Mouse (Mus musculus): ENCODE data around the gene Gdpd2.

The Gdpd2 gene

GRCm38 (mm10) chrX:100729665-100730188 is at the start of gene Gdpd2:
Gene Gdpd2 (plus strand): TSS chrX:100729873.
- peak; percentile 10 for DNase-seq

GRCm38 (mm10) chrX:100686527-100686926 is 43.1 kb upstream of the Gdpd2 start:
- no peak for DNase-seq

GRCm38 (mm10) chrX:100687360-100688032 is 42.2 kb upstream of the Gdpd2 start:
- no peak for DNase-seq

GRCm38 (mm10) chrX:100688033-100688370 is 41.7 kb upstream of the Gdpd2 start:
- no peak for DNase-seq

GRCm38 (mm10) chrX:100696776-100697175 is 32.9 kb upstream of the Gdpd2 start:
- no peak for DNase-seq

GRCm38 (mm10) chrX:100708032-100708431 is 21.6 kb upstream of the Gdpd2 start:
- DNase-seq: no peak

GRCm38 (mm10) chrX:100716173-100716572 is 13.5 kb upstream of the Gdpd2 start:
- no peak for DNase-seq

GRCm38 (mm10) chrX:100728947-100729346 is 726 bp upstream of the Gdpd2 start:
- DNase-seq: peak; percentile 11

- DNase-seq: no peak
Measured at GRCm38 (mm10) chrX:100730266-100730665, 593 bp downstream of the Gdpd2 start.

- DNase-seq: no peak
Measured at GRCm38 (mm10) chrX:100734359-100734758, 4.7 kb downstream of the Gdpd2 start.

- peak; percentile 64 for DNase-seq
Measured at GRCm38 (mm10) chrX:100738918-100739317, 9.2 kb downstream of the Gdpd2 start.

GRCm38 (mm10) chrX:100739443-100739842 is 9.8 kb downstream of the Gdpd2 start:
- DNase-seq: peak; percentile 15

- peak; percentile 79 for DNase-seq
Measured at GRCm38 (mm10) chrX:100740785-100741184, 11.1 kb downstream of the Gdpd2 start.

- peak; percentile 91 for DNase-seq
Measured at GRCm38 (mm10) chrX:100741940-100742339, 12.3 kb downstream of the Gdpd2 start.

GRCm38 (mm10) chrX:100765855-100766254 is 36.2 kb downstream of the Gdpd2 start:
- DNase-seq: no peak

GRCm38 (mm10) chrX:100767181-100767884 is 37.7 kb downstream of the Gdpd2 start, which contains the start of gene Dlg3:
Gene Dlg3 (plus strand): TSS chrX:100767722.
- peak; percentile 74 for DNase-seq

GRCm38 (mm10) chrX:100767885-100768626 is 38.4 kb downstream of the Gdpd2 start:
- DNase-seq: no peak

GRCm38 (mm10) chrX:100769281-100769680 is 39.6 kb downstream of the Gdpd2 start:
- no peak for DNase-seq

- DNase-seq: no peak
Measured at GRCm38 (mm10) chrX:100774341-100774811, 44.7 kb downstream of the Gdpd2 start.

GRCm38 (mm10) chrX:100775405-100775804 is 45.7 kb downstream of the Gdpd2 start:
- no peak for DNase-seq

GRCm38 (mm10) chrX:100776494-100776893 is 46.8 kb downstream of the Gdpd2 start:
- DNase-seq: no peak

GRCm38 (mm10) chrX:100776985-100777654 is 47.4 kb downstream of the Gdpd2 start:
- no peak for DNase-seq

Measured in layer of hippocampus, adult 9-11 months (tissue).